Mouse (Mus musculus) heart, adult 2 months (tissue): ENCODE measurements around the gene Layn. TPM values are rescaled to one million over a fixed set of nuclear protein-coding genes. Genes with fewer than 3 reads are reported as not detected.

Experiments
- DNase-seq, 2 experiments: peaks; one replicate each; pipeline ENCODE4 v3.0.0; 2021
- H3K27ac ChIP-seq: fragments of 200-600 bp; 2 replicates; pipeline ENCODE4 v1.8.1; 2022
- H3K27me3 ChIP-seq: fragments of 200-500 bp; 2 replicates; pipeline ENCODE4 v1.6.1; 2012; ENCODE audit warnings: mild to moderate bottlenecking, low read length, inconsistent platforms, mixed read lengths; ENCODE audit not compliant: control insufficient read depth, insufficient read depth
- H3K36me3 ChIP-seq: fragments of 200-500 bp; 2 replicates; pipeline ENCODE4 v1.6.1; 2012; ENCODE audit warnings: low read length, inconsistent platforms; ENCODE audit not compliant: control insufficient read depth, insufficient read depth
- H3K4me1 ChIP-seq: fragments of 200-500 bp; 2 replicates; pipeline ENCODE4 v1.6.1; 2011; ENCODE audit warnings: low read length; ENCODE audit not compliant: control insufficient read depth, insufficient read depth
- H3K4me3 ChIP-seq: fragments of 200-600 bp; 2 replicates; pipeline ENCODE4 v1.8.1; 2022
- H3K79me2 ChIP-seq: fragments of 200-500 bp; replicated peaks from 2 replicates; pipeline ENCODE4 v1.6.1; 2012; ENCODE audit warnings: mild to moderate bottlenecking, inconsistent platforms, low read length, moderate library complexity, mixed read lengths; ENCODE audit not compliant: control insufficient read depth, insufficient read depth
- H3K9ac ChIP-seq: fragments of 200-500 bp; 2 replicates; pipeline ENCODE4 v1.6.1; 2012; ENCODE audit warnings: low read depth, mild to moderate bottlenecking, control low read depth, inconsistent platforms, low read length, mixed read lengths
- CTCF ChIP-seq: fragments of 200-600 bp; IDR thresholded peaks from 2 replicates; pipeline ENCODE4 v1.8.1; 2022; ENCODE audit warnings: antibody characterized with exemption, mild to moderate bottlenecking, moderate library complexity
- EP300 ChIP-seq: fragments of 200-500 bp; IDR thresholded peaks from 2 replicates; pipeline ENCODE4 v1.6.1; 2011; ENCODE audit warnings: low read depth, low read length, control low read depth; ENCODE audit not compliant: insufficient read depth
- POLR2A ChIP-seq: fragments of 200-500 bp; IDR thresholded peaks from 2 replicates; pipeline ENCODE4 v1.6.1; 2011; ENCODE audit warnings: mild to moderate bottlenecking, low read depth, low read length, control low read depth; ENCODE audit not compliant: insufficient read depth
- WGBS: fragments of 180-500 bp; shearing (Covaris S2); methylation state at CpG from one replicate; pipeline ENCODE4 v1.1.7; 2018; 5-methylcytosine and 5-hydroxymethylcytosine counted together
- intact Hi-C: fragments of 180-260 bp; cut with DNase I; formaldehyde crosslinking; loops from one replicate; pipeline ENCODE4 v1.15.1; 2025
- polyA plus RNA-seq: library from polyadenylated mRNA; depleted of rRNA; stranded (reverse); fragments of >200 nt; gene quantifications from 2 replicates; pipeline ENCODE4 v1.2.3, GENCODE M21; 2012
- total RNA-seq, 2 experiments: library from RNA; stranded (reverse); gene quantifications; 2 replicates each; pipeline ENCODE4 v1.2.3; 2021

Gene Layn
- total and polyA plus RNA-seq, 3 experiments = 3.1 to 7.7 (median 7.6) TPM

- Histone ChIP-seq H3K27ac (no peak overlapping the region), H3K9ac (no peak overlapping the region), H3K36me3 (no peaks in the 10 kb centered on the region), H3K27me3 (no peaks in the 10 kb centered on the region), H3K4me1 (0 out of 2 replicates have a peak, but pooled peaks cover 2% of the 10 kb centered on the region), H3K79me2 (no peaks in the 10 kb centered on the region), H3K4me3 (no peak overlapping the region)
- no peak for TF ChIP-seq EP300
- TF ChIP-seq CTCF = no peak
- no peak for TF ChIP-seq POLR2A
- 30% methylated on average over 1 of the region's 1 CpGs for WGBS
- no peak for DNase-seq
- intact Hi-C loops = no loop called here
Observed at GRCm38 (mm10) chr9:51030147-51030546, 46.7 kb downstream of the Layn start.

GRCm38 (mm10) chr9:51026952-51027351, 49.9 kb downstream of the Layn start:
- H3K9ac ChIP-seq = no peak overlapping the region
- H3K27me3 ChIP-seq = no peaks in the 10 kb centered on the region
- no peak for DNase-seq
- no peak overlapping the region for H3K27ac ChIP-seq
- H3K36me3 ChIP-seq = no peaks in the 10 kb centered on the region
- H3K79me2 ChIP-seq = no peaks in the 10 kb centered on the region
- no peak overlapping the region for H3K4me3 ChIP-seq
- intact Hi-C loops = no loop called here
- TF ChIP-seq EP300 = no peak
- no peak for TF ChIP-seq POLR2A
- TF ChIP-seq CTCF = no peak
- 0 out of 2 replicates have a peak, but pooled peaks cover 2% of the 10 kb centered on the region for H3K4me1 ChIP-seq
- 81% methylated on average over 1 of the region's 1 CpGs for WGBS

- Histone ChIP-seq H3K27ac (no peak overlapping the region), H3K79me2 (no peaks in the 10 kb centered on the region), H3K36me3 (no peaks in the 10 kb centered on the region), H3K4me3 (no peak overlapping the region), H3K27me3 (no peaks in the 10 kb centered on the region), H3K9ac (no peak overlapping the region), H3K4me1 (no peaks in the 10 kb centered on the region)
- intact Hi-C loops = no loop called here
- 68% methylated on average over 4 of the region's 4 CpGs for WGBS
- no peak for DNase-seq
- TF ChIP-seq POLR2A = no peak
- TF ChIP-seq CTCF = no peak
- no peak for TF ChIP-seq EP300
Observed at GRCm38 (mm10) chr9:51021123-51021795, 55.6 kb downstream of the Layn start.

GRCm38 (mm10) chr9:51020351-51020750, 56.5 kb downstream of the Layn start:
- Histone ChIP-seq H3K27ac (no peak overlapping the region), H3K4me3 (no peak overlapping the region), H3K27me3 (no peaks in the 10 kb centered on the region), H3K9ac (no peak overlapping the region), H3K4me1 (no peaks in the 10 kb centered on the region), H3K79me2 (no peaks in the 10 kb centered on the region), H3K36me3 (no peaks in the 10 kb centered on the region)
- no peak for TF ChIP-seq POLR2A
- TF ChIP-seq EP300 = no peak
- no peak for TF ChIP-seq CTCF
- intact Hi-C loops = no loop called here
- no peak for DNase-seq
- WGBS = 37% methylated on average over 3 of the region's 3 CpGs

GRCm38 (mm10) chr9:51019670-51020069, 57.2 kb downstream of the Layn start:
- Histone ChIP-seq H3K4me3 (no peak overlapping the region), H3K27me3 (no peaks in the 10 kb centered on the region), H3K27ac (no peak overlapping the region), H3K79me2 (no peaks in the 10 kb centered on the region), H3K4me1 (no peaks in the 10 kb centered on the region), H3K36me3 (no peaks in the 10 kb centered on the region), H3K9ac (no peak overlapping the region)
- no peak for TF ChIP-seq EP300
- no peak for TF ChIP-seq POLR2A
- no peak for TF ChIP-seq CTCF
- WGBS = 75% methylated on average over 7 of the region's 7 CpGs
- intact Hi-C loops = no loop called here
- DNase-seq = no peak

- TF ChIP-seq CTCF (no peak), EP300 (no peak), POLR2A (no peak)
Observed at GRCm38 (mm10) chr9:51015732-51016131, 61.2 kb downstream of the Layn start.

More at GRCm38 (mm10) chr9:51015732-51016131, 61.2 kb downstream of the Layn start:
- Histone ChIP-seq H3K27ac (no peak overlapping the region), H3K79me2 (no peaks in the 10 kb centered on the region), H3K4me3 (no peak overlapping the region), H3K9ac (no peak overlapping the region), H3K36me3 (no peaks in the 10 kb centered on the region), H3K27me3 (no peaks in the 10 kb centered on the region), H3K4me1 (no peaks in the 10 kb centered on the region)
- intact Hi-C loops = no loop called here
- 9% methylated on average over 4 of the region's 4 CpGs for WGBS
- peak in 1 of 2 experiments; percentile 6 for DNase-seq
